Mouse (Mus musculus): ENCODE results near the gene Nxt2.
"Not testable (repeated sequence)": the region's sequence is repeated elsewhere in the genome, so short reads cannot be mapped to it uniquely, and the experiment has no call there.

The Nxt2 gene

GRCm38 (mm10) chrX:142226542-142226941 is at the start of gene Nxt2:
Gene Nxt2, plus strand, starts transcription at chrX:142226770.
- DNase-seq (ENCODE audit: low spot score in 2 of 2): no peak

- no peak for DNase-seq (ENCODE audit: low spot score in 2 of 2)
Measured at GRCm38 (mm10) chrX:142176981-142177380, 49.6 kb upstream of the Nxt2 start.

GRCm38 (mm10) chrX:142182026-142182425 is 44.5 kb upstream of the Nxt2 start:
- DNase-seq (ENCODE audit: low spot score in 2 of 2): no peak

- no peak for DNase-seq (ENCODE audit: low spot score in 2 of 2)
Measured at GRCm38 (mm10) chrX:142189023-142189703, 37.4 kb upstream of the Nxt2 start.

- no peak for DNase-seq (ENCODE audit: low spot score in 2 of 2)
Measured at GRCm38 (mm10) chrX:142190355-142190754, 36.2 kb upstream of the Nxt2 start.

DNA sequence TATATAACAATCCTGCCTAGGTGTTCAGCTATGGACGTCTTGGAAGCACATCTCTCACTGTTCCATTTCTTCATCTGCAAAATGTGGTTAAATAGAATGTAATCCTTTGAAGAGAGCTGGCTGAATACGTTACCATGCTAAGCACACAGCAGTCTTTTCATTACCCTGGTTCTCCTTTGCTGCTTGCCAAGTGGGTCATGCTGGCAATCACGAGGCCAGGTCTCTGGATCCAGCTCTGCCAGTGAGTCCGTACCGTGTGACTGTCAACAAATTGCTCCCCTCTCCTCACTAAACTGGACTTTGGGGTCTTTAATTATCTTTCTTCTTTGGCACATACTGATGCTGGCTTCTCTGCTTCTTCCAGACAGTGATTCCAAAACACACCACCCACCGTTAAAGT is 32.1 kb upstream of the Nxt2 start:
- DNase-seq (ENCODE audit: low spot score in 2 of 2): no peak

DNA sequence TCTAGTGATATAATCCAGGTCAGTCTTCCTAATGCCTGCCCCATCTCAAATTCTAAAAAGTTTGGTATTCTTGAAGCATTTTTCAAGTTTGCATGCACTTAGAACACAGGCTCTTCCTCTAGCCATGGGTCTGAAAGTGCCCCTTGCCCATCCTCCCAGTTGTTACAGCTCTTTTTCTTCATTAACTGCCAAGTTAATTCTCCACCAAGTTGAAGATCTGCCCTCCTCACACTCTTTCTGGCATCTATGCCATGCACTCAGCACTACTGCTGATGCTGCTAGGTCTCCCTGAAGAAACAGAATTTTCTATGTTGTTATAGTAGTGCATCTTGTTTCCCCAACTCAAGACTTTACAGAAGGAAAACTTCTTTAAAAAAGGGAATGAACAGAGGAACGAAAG is 31.0 kb upstream of the Nxt2 start:
- DNase-seq (ENCODE audit: low spot score in 2 of 2): no peak

DNA sequence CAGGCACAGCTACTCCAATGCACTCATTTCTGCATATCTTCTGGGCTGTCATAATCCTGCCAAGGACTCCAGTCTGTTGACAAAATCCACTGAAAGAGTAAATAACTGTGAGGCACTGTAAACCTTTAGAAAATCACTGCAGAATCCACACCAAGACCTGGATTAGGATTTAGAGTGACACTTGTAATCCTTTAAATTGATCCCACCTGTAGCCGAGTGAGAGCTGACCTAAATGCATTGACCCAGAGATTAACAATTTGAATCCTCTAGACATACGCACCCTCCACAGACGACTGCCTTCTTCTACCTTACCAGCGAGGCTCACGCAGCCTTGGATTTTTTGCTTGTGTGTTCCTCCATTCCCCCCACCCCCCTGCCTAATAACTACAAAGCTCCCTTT is 29.7 kb upstream of the Nxt2 start, which contains the start of gene Gucy2f:
TSS of gene Gucy2f (minus strand) at position 101 of the 400 bp plus-strand sequence.
- no peak for DNase-seq (ENCODE audit: low spot score in 2 of 2)

GRCm38 (mm10) chrX:142200295-142200694 is 26.3 kb upstream of the Nxt2 start:
- DNase-seq (ENCODE audit: low spot score in 2 of 2): peak in 1 of 2 experiments; percentile 2

- no peak for DNase-seq (ENCODE audit: low spot score in 2 of 2)
Measured at GRCm38 (mm10) chrX:142227398-142228054, 956 bp downstream of the Nxt2 start.

GRCm38 (mm10) chrX:142228055-142228768 is 1.6 kb downstream of the Nxt2 start:
- DNase-seq (ENCODE audit: low spot score in 2 of 2): peak; percentile 45 to 57

DNA sequence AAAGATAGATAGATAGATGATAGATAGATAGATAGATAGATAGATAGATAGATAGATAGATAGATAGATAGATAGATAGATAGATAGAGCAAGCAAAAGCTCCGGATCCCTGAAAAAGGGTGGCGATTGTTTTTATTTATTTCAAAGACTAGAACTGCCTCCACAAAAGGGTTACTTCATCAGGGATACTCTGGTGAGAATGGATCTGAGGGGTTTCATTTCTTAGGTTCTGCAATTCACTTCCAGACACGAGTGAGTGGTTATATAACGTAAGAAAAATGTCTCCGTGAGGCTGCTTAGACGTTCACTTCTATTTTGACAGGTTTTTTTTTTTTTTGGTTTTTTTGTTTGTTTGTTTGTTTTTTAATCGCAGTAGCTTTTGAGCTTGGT is 2.2 kb downstream of the Nxt2 start:
- DNase-seq (ENCODE audit: low spot score in 2 of 2): no peak

GRCm38 (mm10) chrX:142236146-142236545 is 9.6 kb downstream of the Nxt2 start:
- DNase-seq (ENCODE audit: low spot score in 2 of 2): not testable (repeated sequence)

DNA sequence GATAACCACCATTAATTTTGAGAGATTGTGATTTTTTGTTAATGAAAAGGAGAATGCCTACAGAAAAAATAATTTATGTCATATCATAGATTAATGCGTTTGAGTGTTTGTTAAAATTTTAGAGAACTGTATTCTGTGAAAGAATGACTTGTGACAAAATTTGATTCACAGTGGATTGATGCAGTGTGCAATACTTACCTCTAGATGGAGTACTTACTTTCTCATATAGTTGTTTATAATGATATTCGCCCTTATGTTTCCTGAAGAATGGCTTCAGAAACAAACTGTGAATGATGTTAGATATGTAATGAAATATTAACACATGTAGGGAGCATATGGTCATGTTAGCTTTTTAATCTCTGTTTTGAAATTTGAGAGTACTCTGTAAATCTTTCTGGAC is 10.5 kb downstream of the Nxt2 start:
- DNase-seq (ENCODE audit: low spot score in 2 of 2): no peak

DNA sequence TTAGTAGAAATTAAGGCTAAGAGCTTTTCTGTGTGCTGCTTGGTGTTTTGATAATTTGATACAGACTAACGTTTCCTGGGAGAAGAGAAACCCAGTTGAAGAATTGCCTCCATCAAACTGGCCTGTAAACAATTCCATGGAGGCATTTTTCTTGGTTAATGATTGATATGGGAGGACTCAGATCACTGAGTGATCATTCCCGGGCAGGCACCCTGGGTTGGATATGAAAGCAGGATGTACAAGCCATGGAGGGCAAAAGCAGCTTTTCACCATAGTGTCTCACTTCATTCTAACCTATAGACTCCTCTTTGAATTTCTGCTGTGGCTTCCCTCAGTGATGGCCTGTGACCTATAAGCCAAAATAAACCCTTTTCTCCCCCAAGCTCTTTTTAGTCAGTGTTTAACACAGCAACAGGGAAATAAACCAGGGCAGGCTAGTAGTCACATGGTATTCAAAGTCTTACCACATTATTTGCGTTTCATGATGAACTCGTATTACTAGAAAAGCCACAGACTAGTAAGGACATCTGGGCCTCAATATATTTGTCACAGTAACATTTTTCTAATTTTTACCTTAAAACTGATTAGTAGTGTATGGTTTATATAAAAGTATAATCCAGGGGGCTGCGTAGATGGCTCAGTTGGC is 19.2 kb downstream of the Nxt2 start:
- DNase-seq (ENCODE audit: low spot score in 2 of 2): no peak

GRCm38 (mm10) chrX:142250008-142250736 is 23.6 kb downstream of the Nxt2 start:
- no peak for DNase-seq (ENCODE audit: low spot score in 2 of 2)

DNA sequence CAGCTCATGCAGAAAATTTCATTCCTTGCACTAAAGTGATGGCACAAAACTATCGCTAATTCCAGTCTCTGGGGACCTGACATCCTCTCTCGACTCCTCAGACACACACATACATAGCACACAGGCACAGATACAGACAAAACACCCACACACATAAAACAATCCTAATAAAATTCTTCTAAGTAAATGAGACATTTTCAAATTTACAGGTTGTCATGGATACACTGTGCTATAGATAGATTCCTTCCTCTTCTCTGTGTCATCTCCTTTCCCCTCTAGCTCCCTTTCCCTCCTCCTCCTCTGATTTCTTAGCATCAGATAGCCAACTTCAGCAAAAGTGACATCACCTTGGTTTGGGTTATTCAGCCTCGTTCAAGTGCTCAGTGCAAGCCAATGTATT is 49.5 kb downstream of the Nxt2 start:
- no peak for DNase-seq (ENCODE audit: low spot score in 2 of 2)

DNA sequence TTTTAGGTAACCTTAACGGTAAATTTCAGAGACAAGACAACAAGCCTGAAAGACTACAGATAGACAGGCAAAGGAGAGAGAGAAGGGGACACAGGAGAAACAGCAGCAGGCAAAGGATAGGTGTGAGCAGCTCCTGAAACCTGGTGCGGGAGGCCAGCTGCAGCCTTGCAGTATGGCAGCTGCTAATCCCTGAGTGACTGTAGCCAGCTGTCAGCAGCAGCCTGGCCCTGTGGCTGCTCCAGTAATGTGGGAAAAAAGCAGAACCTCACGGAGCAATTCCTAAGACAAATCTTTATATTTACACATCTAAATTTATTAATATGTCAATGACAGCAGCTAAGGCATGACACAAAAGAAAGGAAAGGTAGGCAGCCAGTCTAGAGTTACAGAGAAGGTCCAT is 50.0 kb downstream of the Nxt2 start:
- DNase-seq (ENCODE audit: low spot score in 2 of 2): no peak

GRCm38 (mm10) chrX:142285905-142286304 is 59.3 kb downstream of the Nxt2 start:
- no peak for DNase-seq (ENCODE audit: low spot score in 2 of 2)
